Mouse (Mus musculus) C2C12 (cell line): Measurements from ENCODE around the gene Pam.
A peak's percentile ranks its signal among the peaks of the same experiment; 100 is the strongest.

Source experiments
- CEBPB ChIP-seq: IDR thresholded peaks from one replicate; pipeline ENCODE4 v1.6.1; 2011; ENCODE audit warnings: low read depth, mild to moderate bottlenecking, control low read depth, moderate library complexity
- CTCF ChIP-seq: IDR thresholded peaks from one replicate; pipeline ENCODE4 v1.5.1; 2011; ENCODE audit not compliant: control insufficient read depth, insufficient read depth, insufficient read length
- MYOG ChIP-seq: IDR thresholded peaks from one replicate; pipeline ENCODE4 v1.6.1; 2011; ENCODE audit not compliant: control insufficient read depth, insufficient read length; ENCODE audit errors: extremely low read depth
- USF1 ChIP-seq: IDR thresholded peaks from one replicate; pipeline ENCODE4 v1.6.1; 2011; ENCODE audit warnings: low read depth, mild to moderate bottlenecking, control low read depth, moderate library complexity

- TF ChIP-seq CTCF (peak; percentile 85), CEBPB (peak; percentile 28), USF1 (no peak), MYOG (no peak)
Measured at GRCm38 (mm10) chr1:97976873-97977473, 118.5 kb downstream of the Pam start.
